Mouse (Mus musculus) thymus, postnatal 14 days (tissue): ENCODE results near the gene Amer3.
"Not testable (repeated sequence)": the region's sequence is repeated elsewhere in the genome, so short reads cannot be mapped to it uniquely, and the experiment has no call there.

Source experiments
- DNase-seq: peaks from one replicate; pipeline ENCODE4 v3.0.0; 2021

Gene Amer3

GRCm38 (mm10) chr1:34601323-34602047 is 22.0 kb downstream of the Amer3 start:
- DNase-seq, result no peak

GRCm38 (mm10) chr1:34602363-34602762 is 22.9 kb downstream of the Amer3 start:
- peak; percentile 62 for DNase-seq

- DNase-seq, result no peak
These were observed 34.3 kb downstream of the Amer3 start for GRCm38 (mm10) chr1:34613801-34614200.

- not testable (repeated sequence) for DNase-seq
These were observed 40.7 kb downstream of the Amer3 start for GRCm38 (mm10) chr1:34620116-34620515.

- DNase-seq, result not testable (repeated sequence)
These were observed 41.3 kb downstream of the Amer3 start for GRCm38 (mm10) chr1:34620761-34621160.

- no peak for DNase-seq
These were observed 56.3 kb downstream of the Amer3 start for GRCm38 (mm10) chr1:34635711-34636110.
